ENCODE assay signal across 26 mouse cellular contexts in the genomic region with DNA sequence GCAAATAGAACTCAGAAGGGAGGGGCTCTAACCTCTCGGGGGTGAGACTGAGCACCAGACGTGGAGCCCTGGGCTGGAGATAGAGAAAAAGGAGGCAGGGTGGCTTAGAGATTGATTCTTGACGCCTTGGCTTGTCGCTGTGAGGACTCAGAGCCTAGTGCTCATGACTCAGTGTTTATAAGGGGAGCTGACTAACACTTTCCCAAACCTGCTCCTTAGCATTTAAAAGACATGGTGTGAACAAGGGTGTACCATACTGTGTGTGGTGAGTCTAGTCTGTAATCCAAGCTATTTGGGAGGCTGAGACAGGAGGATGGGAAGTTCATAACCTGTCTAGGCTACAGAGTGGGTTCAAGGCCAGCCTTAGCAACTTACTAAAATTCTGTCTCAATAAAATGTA. TPM values are rescaled to one million over a fixed set of nuclear protein-coding genes. Genes with fewer than 3 reads are reported as not detected.
"Had no signal": no experiment of that assay in that cellular context is flagged by ENCODE, and none has a peak within 500 bp of the region (broad histone marks: within the 10 kb centered on the region; RNA-seq: fewer than 3 reads in every experiment).

No protein-coding gene starts in this region.

- H3K4me3 ChIP-seq: lung, embryonic 15.5 days; midbrain, embryonic 10.5 days; midbrain, embryonic 12.5 days; myocyte; neural tube, embryonic 13.5 days; neural tube, embryonic 15.5 days; stomach, embryonic 15.5 days had no signal

- H3K9ac ChIP-seq: lung, embryonic 15.5 days; midbrain, embryonic 12.5 days; neural tube, embryonic 13.5 days; neural tube, embryonic 15.5 days; stomach, embryonic 15.5 days had no signal

- DNase-seq: lung, adult 2 months; lung, postnatal 14 days; lung, postnatal 36 days; midbrain, embryonic 14.5 days; retina, postnatal 1 day; right cerebral cortex, adult 18-20 months; right cerebral cortex, postnatal 14 days; thymus, adult 2 months; thymus, postnatal 25 days; thymus, postnatal 4 days had no signal

- H3K4me1 ChIP-seq: lung, embryonic 15.5 days; midbrain, embryonic 12.5 days; stomach, embryonic 15.5 days had no signal

- H3K4me2 ChIP-seq: lung, embryonic 15.5 days; midbrain, embryonic 12.5 days; neural tube, embryonic 13.5 days; neural tube, embryonic 15.5 days; stomach, embryonic 15.5 days had no signal

- H3K27me3 ChIP-seq: lung, embryonic 15.5 days; neural tube, embryonic 15.5 days; stomach, embryonic 15.5 days had no signal

- H3K27ac ChIP-seq: lung, embryonic 15.5 days; macrophage; midbrain, embryonic 10.5 days; midbrain, embryonic 12.5 days; neural tube, embryonic 13.5 days; neural tube, embryonic 15.5 days; stomach, embryonic 15.5 days; stomach, postnatal 0 days had no signal

- ATAC-seq: lung, postnatal 0 days; midbrain, embryonic 16.5 days had no signal

- H3K9me3 ChIP-seq: lung, embryonic 15.5 days; midbrain, embryonic 10.5 days; midbrain, embryonic 12.5 days; neural tube, embryonic 13.5 days; neural tube, embryonic 15.5 days; stomach, embryonic 15.5 days had no signal

RNA-seq across cellular contexts. Expression of a gene that starts 43.0 kb away (rescaled TPM):
- total RNA-seq: megakaryocyte progenitor cell, adult 5-6 weeks; megakaryocyte-erythroid progenitor cell, adult 5-6 weeks had no signal
- polyA plus RNA-seq: macrophage; midbrain, embryonic 14.5 days; neural tube, embryonic 11.5 days; spleen, adult 2 months; thymus, adult 2 months; urinary bladder, adult 2 months had no signal
